Mouse (Mus musculus): Measurements from ENCODE around the gene Gm10563. TPM values are rescaled to one million over a fixed set of nuclear protein-coding genes. Genes with fewer than 3 reads are reported as not detected.
"Not testable (repeated sequence)": the region's sequence is repeated elsewhere in the genome, so short reads cannot be mapped to it uniquely, and the experiment has no call there.

Gm10563 gene
- polyA plus RNA-seq, 1 experiment: not detected

DNA sequence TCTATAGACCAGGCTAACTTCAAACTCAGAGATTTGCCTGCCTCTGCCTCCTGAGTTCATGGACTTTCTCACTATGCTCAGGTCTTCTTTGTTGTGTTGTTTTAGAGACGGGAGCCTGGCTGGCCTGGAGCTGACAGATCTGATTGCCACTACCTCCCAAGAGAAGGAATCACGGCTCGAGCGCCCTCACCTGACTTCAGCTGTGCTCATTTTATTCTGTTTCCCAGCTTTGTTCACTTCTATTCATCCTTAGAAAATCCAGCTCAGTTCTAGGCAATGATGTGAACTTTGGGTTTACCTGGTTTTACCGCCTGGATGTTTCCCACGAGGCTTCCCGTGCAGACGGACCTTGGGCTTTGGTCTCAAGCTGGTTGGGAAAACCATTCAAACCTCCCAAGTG, 69.7 kb downstream of the Gm10563 start:
- WGBS: 97% methylated on average over 8 of the region's 8 CpGs
- no peak for TF ChIP-seq POLR2A (IDR thresholded peaks at IDR 0.05; ENCODE audit: control insufficient read depth, extremely low read depth, insufficient read depth, low read length, poor library complexity)
- no peak for TF ChIP-seq CTCF (IDR thresholded peaks at IDR 0.05; ENCODE audit: borderline replicate concordance, control insufficient read depth, extremely low read depth, insufficient read depth, low read length, poor library complexity)
- Histone ChIP-seq H3K27ac (ENCODE audit: control insufficient read depth, insufficient read depth, low read length) (no peak overlapping the region), H3K36me3 (ENCODE audit: control insufficient read depth, insufficient read depth, low read length) (peaks cover 13% of the 10 kb centered on the region; the same call in 1 of the 2 replicates), H3K27me3 (ENCODE audit: control insufficient read depth, insufficient read depth, low read length) (no peaks in the 10 kb centered on the region), H3K4me3 (ENCODE audit: control insufficient read depth, insufficient read depth, low read length) (no peak overlapping the region), H3K4me1 (replicated peaks; ENCODE audit: control insufficient read depth, insufficient read depth, low read length) (peaks cover 5% of the 10 kb centered on the region)
- DNase-seq: no peak

DNA sequence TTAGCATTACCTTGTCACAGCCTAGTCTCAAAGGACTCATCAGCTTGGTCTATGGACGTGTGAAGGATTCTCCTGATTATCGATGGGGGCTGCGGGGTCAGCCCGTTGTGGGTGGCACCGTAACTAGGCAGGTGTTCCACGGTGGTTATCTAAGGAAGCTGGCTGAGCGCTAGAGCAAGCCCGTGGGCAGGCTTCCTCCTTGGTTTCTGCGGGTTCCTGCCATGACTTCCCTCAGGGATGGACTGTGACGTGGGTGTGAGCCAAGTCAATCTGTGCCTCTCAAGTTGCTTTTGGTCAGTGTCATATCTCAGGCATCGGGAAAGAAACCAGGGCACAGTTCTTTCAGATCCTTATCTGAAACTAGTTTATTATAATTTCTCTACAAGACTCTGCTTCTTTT, 70.3 kb downstream of the Gm10563 start:
- no peak for DNase-seq
- Histone ChIP-seq H3K36me3 (ENCODE audit: control insufficient read depth, insufficient read depth, low read length) (peaks cover 9% of the 10 kb centered on the region; the same call in 1 of the 2 replicates), H3K4me3 (ENCODE audit: control insufficient read depth, insufficient read depth, low read length) (no peak overlapping the region), H3K27me3 (ENCODE audit: control insufficient read depth, insufficient read depth, low read length) (no peaks in the 10 kb centered on the region), H3K27ac (ENCODE audit: control insufficient read depth, insufficient read depth, low read length) (no peak overlapping the region), H3K4me1 (replicated peaks; ENCODE audit: control insufficient read depth, insufficient read depth, low read length) (peaks cover 5% of the 10 kb centered on the region)
- TF ChIP-seq CTCF (IDR thresholded peaks at IDR 0.05; ENCODE audit: borderline replicate concordance, control insufficient read depth, extremely low read depth, insufficient read depth, low read length, poor library complexity) (no peak), POLR2A (IDR thresholded peaks at IDR 0.05; ENCODE audit: control insufficient read depth, extremely low read depth, insufficient read depth, low read length, poor library complexity) (no peak)
- 9% methylated on average over 11 of the region's 11 CpGs for WGBS

DNA sequence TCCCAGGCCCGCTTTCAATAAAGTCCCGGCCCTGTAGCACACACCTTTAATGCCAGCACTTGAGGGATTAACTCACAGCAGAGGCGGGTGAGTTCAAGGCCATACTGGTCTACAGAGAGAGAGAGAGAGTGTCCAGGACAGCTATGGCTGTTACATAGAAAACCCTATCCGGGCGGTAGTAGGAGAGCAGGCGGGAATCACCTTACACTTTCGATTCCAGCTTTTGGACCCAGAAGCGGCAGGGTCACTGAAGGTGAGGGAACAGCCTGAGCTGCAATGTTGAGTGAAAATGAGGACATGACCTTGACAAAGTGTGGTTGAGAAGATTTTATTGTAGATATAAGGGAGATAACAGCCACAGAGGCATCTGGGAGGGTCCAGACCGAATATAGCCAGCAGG, 71.3 kb downstream of the Gm10563 start:
- 93% methylated on average over 9 of the region's 9 CpGs for WGBS
- H3K4me1 ChIP-seq (replicated peaks; ENCODE audit: control insufficient read depth, insufficient read depth, low read length): peaks cover 5% of the 10 kb centered on the region
- H3K36me3 ChIP-seq (ENCODE audit: control insufficient read depth, insufficient read depth, low read length): peaks cover 4% of the 10 kb centered on the region; the same call in 1 of the 2 replicates
- H3K27ac ChIP-seq (ENCODE audit: control insufficient read depth, insufficient read depth, low read length): no peak overlapping the region
- no peaks in the 10 kb centered on the region for H3K27me3 ChIP-seq (ENCODE audit: control insufficient read depth, insufficient read depth, low read length)
- H3K4me3 ChIP-seq (ENCODE audit: control insufficient read depth, insufficient read depth, low read length): no peak overlapping the region
- DNase-seq: no peak
- no peak for TF ChIP-seq POLR2A (IDR thresholded peaks at IDR 0.05; ENCODE audit: control insufficient read depth, extremely low read depth, insufficient read depth, low read length, poor library complexity)
- TF ChIP-seq CTCF (IDR thresholded peaks at IDR 0.05; ENCODE audit: borderline replicate concordance, control insufficient read depth, extremely low read depth, insufficient read depth, low read length, poor library complexity): no peak

DNA sequence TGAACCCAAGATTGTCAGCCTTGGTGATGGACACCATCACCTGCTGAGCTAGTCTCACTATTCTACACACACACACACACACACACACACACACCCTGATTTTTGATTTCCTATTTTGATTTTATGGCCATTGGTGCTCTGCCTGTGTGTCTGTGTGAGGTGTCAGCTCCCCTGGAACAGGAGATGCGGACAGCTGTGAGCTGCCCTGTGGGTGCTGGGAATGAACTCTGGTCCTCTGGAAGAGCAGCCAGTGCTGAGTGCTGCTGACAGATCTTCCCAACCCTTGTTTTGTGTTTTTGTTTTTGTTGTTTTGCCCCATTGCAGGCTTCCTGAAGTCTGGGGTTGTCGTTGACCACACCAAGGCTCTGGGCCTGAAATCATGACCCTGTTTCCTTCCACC, 72.1 kb downstream of the Gm10563 start:
- H3K27ac ChIP-seq (ENCODE audit: control insufficient read depth, insufficient read depth, low read length): no peak overlapping the region
- no peaks in the 10 kb centered on the region for H3K27me3 ChIP-seq (ENCODE audit: control insufficient read depth, insufficient read depth, low read length)
- H3K4me3 ChIP-seq (ENCODE audit: control insufficient read depth, insufficient read depth, low read length): no peak overlapping the region
- 69% methylated on average over 2 of the region's 2 CpGs for WGBS
- DNase-seq: no peak
- peaks cover 4% of the 10 kb centered on the region; the same call in 1 of the 2 replicates for H3K36me3 ChIP-seq (ENCODE audit: control insufficient read depth, insufficient read depth, low read length)
- TF ChIP-seq POLR2A (IDR thresholded peaks at IDR 0.05; ENCODE audit: control insufficient read depth, extremely low read depth, insufficient read depth, low read length, poor library complexity) (no peak), CTCF (IDR thresholded peaks at IDR 0.05; ENCODE audit: borderline replicate concordance, control insufficient read depth, extremely low read depth, insufficient read depth, low read length, poor library complexity) (no peak)
- H3K4me1 ChIP-seq (replicated peaks; ENCODE audit: control insufficient read depth, insufficient read depth, low read length): peaks cover 5% of the 10 kb centered on the region

DNA sequence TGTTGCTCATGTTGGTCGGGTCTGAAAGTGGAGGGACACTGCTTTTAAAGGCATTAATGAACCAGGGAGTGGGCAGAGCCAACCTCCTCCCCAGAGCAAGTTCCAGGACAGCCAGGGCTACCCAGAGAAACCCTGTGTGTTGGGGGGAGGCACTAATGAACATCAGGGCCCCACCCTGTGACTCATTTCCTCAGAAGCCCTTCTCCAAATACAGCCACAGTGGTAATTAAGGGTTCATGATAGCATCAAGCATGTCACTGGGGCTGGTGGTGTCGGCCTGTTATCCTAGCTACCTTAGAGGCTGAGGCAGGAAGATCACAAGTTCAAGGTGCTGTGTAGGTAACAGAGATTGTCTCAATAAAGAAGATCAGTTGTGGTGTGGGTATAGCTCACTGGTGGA, 73.8 kb downstream of the Gm10563 start:
- H3K27me3 ChIP-seq (ENCODE audit: control insufficient read depth, insufficient read depth, low read length): no peaks in the 10 kb centered on the region
- H3K4me1 ChIP-seq (replicated peaks; ENCODE audit: control insufficient read depth, insufficient read depth, low read length): peaks cover 5% of the 10 kb centered on the region
- H3K27ac ChIP-seq (ENCODE audit: control insufficient read depth, insufficient read depth, low read length): no peak overlapping the region
- WGBS: 86% methylated on average over 2 of the region's 2 CpGs
- TF ChIP-seq CTCF (IDR thresholded peaks at IDR 0.05; ENCODE audit: borderline replicate concordance, control insufficient read depth, extremely low read depth, insufficient read depth, low read length, poor library complexity): no peak
- no peak for TF ChIP-seq POLR2A (IDR thresholded peaks at IDR 0.05; ENCODE audit: control insufficient read depth, extremely low read depth, insufficient read depth, low read length, poor library complexity)
- no peak overlapping the region for H3K4me3 ChIP-seq (ENCODE audit: control insufficient read depth, insufficient read depth, low read length)
- no peak for DNase-seq
- H3K36me3 ChIP-seq (ENCODE audit: control insufficient read depth, insufficient read depth, low read length): no peaks in the 10 kb centered on the region; the same call in 1 of the 2 replicates

DNA sequence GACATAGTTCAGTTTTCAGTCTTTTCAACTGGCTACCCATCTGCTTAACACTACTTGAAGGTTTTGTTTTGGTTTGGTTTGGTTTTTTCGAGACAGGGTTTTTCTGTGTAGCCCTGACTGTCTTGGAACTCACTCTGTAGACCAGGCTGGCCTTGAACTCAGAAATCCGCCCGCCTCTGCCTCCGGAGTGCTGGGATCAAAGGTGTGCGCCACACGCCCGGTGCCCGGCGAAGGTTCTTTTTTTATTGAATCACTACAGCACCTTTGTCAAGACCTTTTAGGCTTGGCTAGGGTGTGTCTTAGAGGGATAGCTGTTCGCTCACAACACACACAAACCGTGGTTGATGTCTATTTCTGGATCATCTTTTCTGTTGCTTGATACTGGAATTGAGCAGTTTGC, 74.9 kb downstream of the Gm10563 start:
- H3K27ac ChIP-seq (ENCODE audit: control insufficient read depth, insufficient read depth, low read length); H3K36me3 ChIP-seq (ENCODE audit: control insufficient read depth, insufficient read depth, low read length); H3K27me3 ChIP-seq (ENCODE audit: control insufficient read depth, insufficient read depth, low read length); H3K4me1 ChIP-seq (replicated peaks; ENCODE audit: control insufficient read depth, insufficient read depth, low read length); H3K4me3 ChIP-seq (ENCODE audit: control insufficient read depth, insufficient read depth, low read length); DNase-seq: not testable (repeated sequence)
- WGBS: 94% methylated on average over 11 of the region's 11 CpGs

DNA sequence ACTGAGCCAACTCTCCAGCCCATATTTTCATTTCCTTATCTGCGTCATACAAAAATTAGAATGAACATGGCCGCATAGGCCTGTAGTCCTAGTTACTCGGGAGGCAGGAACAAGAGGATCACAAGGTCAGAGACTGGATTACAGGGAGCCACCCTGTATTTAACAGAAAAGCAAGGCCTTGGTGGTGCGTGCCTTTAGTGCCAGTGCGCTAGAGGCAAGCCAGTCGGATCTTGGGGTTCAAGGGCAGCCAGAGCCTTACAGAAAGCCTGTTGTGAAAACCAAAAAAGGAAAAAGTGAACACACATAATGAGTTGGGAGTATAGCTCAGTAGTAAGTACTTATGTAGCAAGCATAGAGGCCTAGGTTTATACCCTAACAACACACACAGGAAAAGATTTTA, 75.4 kb downstream of the Gm10563 start:
- H3K27me3 ChIP-seq (ENCODE audit: control insufficient read depth, insufficient read depth, low read length): no peaks in the 10 kb centered on the region
- no peak for DNase-seq
- 96% methylated on average over 6 of the region's 6 CpGs for WGBS
- no peak overlapping the region for H3K4me3 ChIP-seq (ENCODE audit: control insufficient read depth, insufficient read depth, low read length)
- TF ChIP-seq POLR2A (IDR thresholded peaks at IDR 0.05; ENCODE audit: control insufficient read depth, extremely low read depth, insufficient read depth, low read length, poor library complexity) (no peak), CTCF (IDR thresholded peaks at IDR 0.05; ENCODE audit: borderline replicate concordance, control insufficient read depth, extremely low read depth, insufficient read depth, low read length, poor library complexity) (no peak)
- H3K4me1 ChIP-seq (replicated peaks; ENCODE audit: control insufficient read depth, insufficient read depth, low read length): peaks cover 6% of the 10 kb centered on the region
- no peaks in the 10 kb centered on the region for H3K36me3 ChIP-seq (ENCODE audit: control insufficient read depth, insufficient read depth, low read length)
- H3K27ac ChIP-seq (ENCODE audit: control insufficient read depth, insufficient read depth, low read length): no peak overlapping the region

Data from thymus, adult 2 months (tissue).